Mouse (Mus musculus): Measurements from ENCODE around the gene Ggct. TPM values are rescaled to one million over a fixed set of nuclear protein-coding genes. Genes with fewer than 3 reads are reported as not detected.
"Not testable (repeated sequence)": the region's sequence is repeated elsewhere in the genome, so short reads cannot be mapped to it uniquely, and the experiment has no call there.

Gene Ggct
- total RNA-seq, 2 experiments from 2014 or later = 21.8 to 26.1 TPM

GRCm38 (mm10) chr6:54956425-54956824 lies 36.3 kb downstream of the Ggct start:
- DNase-seq (ENCODE audit: low spot score) = no peak
- intact Hi-C loops (cut with DNase I) = no loop called here

- intact Hi-C loops (cut with DNase I) = no loop called here
- DNase-seq (ENCODE audit: low spot score) = no peak
These were observed 36.8 kb downstream of the Ggct start for GRCm38 (mm10) chr6:54955949-54956348.

- peak; percentile 63 for DNase-seq (ENCODE audit: low spot score)
- intact Hi-C loops (cut with DNase I) = no loop called here
These were observed 37.9 kb downstream of the Ggct start for GRCm38 (mm10) chr6:54954659-54955414.

- DNase-seq (ENCODE audit: low spot score); intact Hi-C loops (cut with DNase I): not testable (repeated sequence)
These were observed 39.4 kb downstream of the Ggct start for GRCm38 (mm10) chr6:54953399-54953798.

- no peak for DNase-seq (ENCODE audit: low spot score)
- intact Hi-C loops (cut with DNase I) = no loop called here
These were observed 40.2 kb downstream of the Ggct start for GRCm38 (mm10) chr6:54952542-54952941.

GRCm38 (mm10) chr6:54948682-54949081 lies 44.1 kb downstream of the Ggct start:
- intact Hi-C loops (cut with DNase I) = no loop called here
- no peak for DNase-seq (ENCODE audit: low spot score)

GRCm38 (mm10) chr6:54946241-54946953 lies 46.4 kb downstream of the Ggct start:
- intact Hi-C loops (cut with DNase I) = no loop called here
- DNase-seq (ENCODE audit: low spot score) = no peak

- DNase-seq (ENCODE audit: low spot score) = no peak
- intact Hi-C loops (cut with DNase I) = no loop called here
These were observed 48.2 kb downstream of the Ggct start for GRCm38 (mm10) chr6:54944551-54944950.

- intact Hi-C loops (cut with DNase I) = no loop called here
- DNase-seq (ENCODE audit: low spot score) = no peak
These were observed 49.0 kb downstream of the Ggct start for GRCm38 (mm10) chr6:54943753-54944152.

- intact Hi-C loops (cut with DNase I) = no loop called here
- no peak for DNase-seq (ENCODE audit: low spot score)
These were observed 49.5 kb downstream of the Ggct start for GRCm38 (mm10) chr6:54943292-54943691.

- intact Hi-C loops (cut with DNase I) = no loop called here
- no peak for DNase-seq (ENCODE audit: low spot score)
These were observed 51.6 kb downstream of the Ggct start for GRCm38 (mm10) chr6:54941149-54941548.

- DNase-seq (ENCODE audit: low spot score) = no peak
- intact Hi-C loops (cut with DNase I) = no loop called here
These were observed 52.6 kb downstream of the Ggct start for GRCm38 (mm10) chr6:54940126-54940525.

- DNase-seq (ENCODE audit: low spot score) = peak; percentile 64
- intact Hi-C loops (cut with DNase I) = loop anchor here (2.0 kb wide), 1 partner anchor 33 kb away; the partner anchor contains the start of gene Nod1
These were observed 53.1 kb downstream of the Ggct start for GRCm38 (mm10) chr6:54939631-54940030.

- intact Hi-C loops (cut with DNase I) = no loop called here
- DNase-seq (ENCODE audit: low spot score) = no peak
These were observed 56.3 kb downstream of the Ggct start for GRCm38 (mm10) chr6:54936496-54936895.

- intact Hi-C loops (cut with DNase I) = no loop called here
- no peak for DNase-seq (ENCODE audit: low spot score)
These were observed 57.8 kb downstream of the Ggct start for GRCm38 (mm10) chr6:54934930-54935329.

GRCm38 (mm10) chr6:54934313-54934712 lies 58.4 kb downstream of the Ggct start:
- DNase-seq (ENCODE audit: low spot score) = no peak
- intact Hi-C loops (cut with DNase I) = no loop called here

- intact Hi-C loops (cut with DNase I) = no loop called here
- no peak for DNase-seq (ENCODE audit: low spot score)
These were observed 58.9 kb downstream of the Ggct start for GRCm38 (mm10) chr6:54933866-54934265.

GRCm38 (mm10) chr6:54933216-54933615 lies 59.5 kb downstream of the Ggct start:
- intact Hi-C loops (cut with DNase I) = no loop called here

More at GRCm38 (mm10) chr6:54933216-54933615, 59.5 kb downstream of the Ggct start:
- no peak for DNase-seq (ENCODE audit: low spot score)

All from heart, postnatal 25 days (tissue).